Mouse (Mus musculus): ENCODE measurements at regions not wholly inside any gene's neighbourhood (a gene's known extent, or its start where the extent isn't known, plus 50 kb on each side); places are given as distances from the start of the nearest gene placed in this dataset.
A peak's percentile ranks its signal among the peaks of the same experiment; 100 is the strongest.
"Not testable (repeated sequence)": the region's sequence is repeated elsewhere in the genome, so short reads cannot be mapped to it uniquely, and the experiment has no call there.

DNA sequence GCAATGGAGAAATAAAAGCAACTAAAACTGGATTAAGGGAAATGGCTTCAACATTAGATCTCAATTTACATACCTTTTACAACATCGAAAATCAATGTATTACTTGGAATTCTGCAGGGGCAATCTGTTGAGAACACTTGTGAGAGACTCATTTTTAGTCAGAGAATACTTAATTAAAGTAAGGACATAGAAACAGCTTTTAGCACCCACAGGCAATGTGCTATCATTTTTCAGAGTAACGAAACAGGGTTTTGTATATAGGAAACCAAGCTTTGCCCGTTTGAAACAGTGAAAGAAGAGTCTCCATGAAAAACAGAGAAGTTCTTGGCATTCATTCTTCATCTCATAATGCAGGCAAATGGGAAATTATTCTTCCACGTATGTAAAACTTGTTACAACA, 196.4 kb downstream of the Tdrd3 start:
- no peak for DNase-seq

DNA sequence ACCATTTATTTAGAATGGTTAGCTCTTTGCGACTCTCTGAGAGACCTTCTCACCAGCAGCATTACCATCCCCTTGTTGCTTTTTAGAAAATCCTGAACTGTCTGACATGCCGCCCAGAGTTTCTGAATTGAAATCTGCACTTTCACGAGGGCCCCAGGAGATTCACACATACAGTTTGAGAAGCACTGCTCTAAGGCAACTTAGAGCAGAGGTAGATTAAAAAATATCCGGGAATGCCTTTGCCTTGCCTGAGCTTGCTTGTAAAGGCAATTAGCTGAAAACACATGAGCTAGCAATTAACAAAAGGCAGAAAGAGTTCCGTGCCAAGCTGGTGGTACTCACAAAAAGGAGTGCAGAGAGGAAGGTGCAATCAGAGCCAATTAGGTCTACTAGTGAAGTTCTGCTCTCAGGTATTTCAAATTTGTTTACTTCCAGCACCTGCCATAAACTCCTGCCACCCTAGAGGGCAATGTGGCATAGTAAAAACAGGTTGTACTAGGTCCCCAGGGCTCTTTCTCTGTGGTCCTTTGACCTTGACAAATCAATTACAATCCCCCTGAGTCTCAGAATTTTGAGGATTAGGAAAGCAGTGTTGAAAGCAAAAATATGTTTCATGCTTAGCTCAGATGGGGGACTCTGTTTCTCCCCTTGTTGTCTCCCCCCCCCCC, 203.1 kb downstream of the Tdrd3 start:
- DNase-seq, result no peak

DNA sequence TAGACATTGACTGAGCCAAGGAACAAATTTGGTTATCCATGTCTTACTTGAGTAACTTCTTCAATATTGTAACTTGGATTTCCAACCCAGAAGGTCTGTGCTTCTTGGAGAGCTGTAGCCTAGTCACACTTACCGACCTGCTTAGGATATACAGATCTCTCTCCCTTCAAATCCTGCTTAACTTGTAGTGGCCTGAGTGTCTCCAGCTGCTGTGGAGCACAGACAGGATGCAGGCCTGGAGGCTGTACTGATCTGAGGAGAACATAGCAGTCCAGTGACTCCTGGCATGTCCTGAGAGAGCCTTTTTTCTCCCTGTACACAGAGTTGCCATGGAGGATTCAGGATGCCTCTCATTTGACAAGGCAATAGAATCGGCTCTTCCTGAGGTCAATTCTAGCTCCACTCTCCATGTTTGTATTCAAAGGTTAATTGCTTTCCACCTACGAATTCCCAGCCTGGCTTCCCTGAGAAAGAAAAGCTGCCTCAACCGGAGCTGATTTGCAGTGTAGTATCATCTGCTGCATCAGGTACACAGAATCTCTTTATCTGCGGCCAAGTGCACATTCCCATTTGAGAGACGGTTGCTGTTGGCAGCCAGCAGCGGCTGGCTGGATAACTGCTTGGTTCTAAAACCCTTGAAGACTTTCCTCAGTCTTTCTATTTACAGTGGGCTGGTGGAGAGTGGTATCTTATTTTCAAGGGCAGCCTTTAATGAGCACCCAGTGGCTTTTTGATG, 214.8 kb downstream of the Tdrd3 start:
- no peak for DNase-seq

DNA sequence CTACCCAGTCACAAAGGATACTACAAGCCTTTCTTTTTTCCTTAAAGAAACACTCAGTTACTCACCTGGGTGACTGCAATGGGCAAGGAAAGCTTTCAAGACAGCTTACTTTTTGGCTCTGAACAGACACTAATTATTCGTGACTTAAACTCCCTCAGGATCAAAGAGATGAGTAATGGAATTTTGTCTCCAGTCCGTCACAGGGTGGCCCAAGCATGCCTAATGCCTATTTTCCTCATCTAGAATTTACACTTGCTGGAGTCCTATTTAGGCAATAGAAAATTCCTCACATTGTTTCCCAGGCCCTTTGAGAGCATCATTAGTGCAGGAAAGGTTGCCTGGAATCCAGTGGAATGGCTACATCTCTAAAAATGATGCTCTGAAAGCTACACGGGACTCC, 218.2 kb downstream of the Tdrd3 start:
- DNase-seq, result no peak

DNA sequence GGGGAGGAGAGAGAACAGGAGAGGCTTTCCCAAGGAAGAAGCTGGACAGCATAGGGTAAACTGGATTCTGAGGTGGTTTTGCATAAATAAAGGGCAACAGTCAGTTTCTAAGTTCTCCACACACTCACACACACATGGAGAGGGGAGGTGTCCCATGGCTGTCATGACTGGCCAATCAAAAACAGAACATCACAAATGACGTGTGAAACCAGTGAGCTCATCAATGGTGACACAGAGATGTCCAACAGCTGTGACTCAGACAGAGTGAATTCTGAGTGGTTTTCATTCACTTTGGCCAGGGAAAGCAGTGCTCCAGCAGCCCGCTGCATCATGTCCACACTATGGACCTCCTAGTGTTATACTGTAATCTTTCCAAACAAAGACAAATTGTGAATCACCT, 220.7 kb downstream of the Tdrd3 start:
- DNase-seq, result peak; percentile 3

DNA sequence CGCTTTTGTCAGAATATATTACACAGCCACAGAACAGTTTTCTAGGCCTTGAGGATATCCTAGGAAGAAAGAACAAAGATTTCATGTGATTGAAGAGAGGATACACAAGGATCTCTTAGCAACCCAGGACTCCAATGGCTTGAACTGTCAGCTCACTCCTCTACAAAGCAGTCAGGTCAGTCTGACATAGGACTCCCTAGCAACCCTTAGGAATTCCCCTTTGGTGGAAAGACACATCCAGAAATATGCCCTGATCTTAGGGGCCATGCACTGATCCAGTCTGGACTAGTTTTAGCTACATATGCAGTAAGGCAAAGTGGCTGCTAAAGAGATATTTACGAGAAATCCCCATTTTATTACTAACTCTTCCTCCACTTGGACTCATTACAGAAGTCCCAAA, 251.5 kb downstream of the Tdrd3 start:
- DNase-seq, result no peak

DNA sequence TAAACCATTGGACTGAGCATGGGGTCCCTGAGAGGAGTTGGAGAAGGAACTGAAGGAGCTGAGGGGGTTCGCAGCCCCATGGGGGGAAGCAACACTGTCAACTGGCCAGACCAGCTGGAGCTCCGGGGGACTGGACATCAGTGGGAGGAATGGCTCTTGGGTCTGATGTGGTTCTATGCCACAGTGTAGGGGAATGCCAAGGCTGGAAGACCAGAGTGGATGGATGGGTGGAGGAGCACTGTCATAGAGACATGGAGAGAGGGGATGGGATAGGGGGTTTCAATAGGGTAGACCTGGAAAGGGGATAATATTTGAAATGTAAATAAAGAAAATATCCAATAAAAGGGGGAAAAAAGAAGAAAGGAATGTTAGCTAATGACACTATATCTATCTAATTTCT, 253.1 kb downstream of the Tdrd3 start:
- DNase-seq, result no peak

DNA sequence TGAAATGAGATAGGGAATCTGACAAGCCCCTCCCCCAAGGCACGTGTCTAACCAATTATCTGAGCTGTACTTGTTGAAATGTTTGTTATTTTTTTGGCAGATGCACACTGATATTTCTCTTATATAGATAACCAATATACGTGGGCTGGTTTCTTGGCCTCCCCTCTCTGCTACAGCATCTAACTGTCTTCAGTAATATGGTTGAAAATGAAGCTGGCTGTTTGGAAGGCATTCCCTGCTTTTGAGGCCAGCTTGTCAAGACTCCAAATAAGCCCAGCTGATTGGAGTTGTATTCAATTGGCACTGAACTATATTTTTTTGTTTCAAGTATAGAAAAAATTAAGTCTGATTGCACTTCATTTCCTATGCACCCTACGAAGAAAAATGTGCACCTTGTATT, 264.3 kb downstream of the Tdrd3 start:
- no peak for DNase-seq

DNA sequence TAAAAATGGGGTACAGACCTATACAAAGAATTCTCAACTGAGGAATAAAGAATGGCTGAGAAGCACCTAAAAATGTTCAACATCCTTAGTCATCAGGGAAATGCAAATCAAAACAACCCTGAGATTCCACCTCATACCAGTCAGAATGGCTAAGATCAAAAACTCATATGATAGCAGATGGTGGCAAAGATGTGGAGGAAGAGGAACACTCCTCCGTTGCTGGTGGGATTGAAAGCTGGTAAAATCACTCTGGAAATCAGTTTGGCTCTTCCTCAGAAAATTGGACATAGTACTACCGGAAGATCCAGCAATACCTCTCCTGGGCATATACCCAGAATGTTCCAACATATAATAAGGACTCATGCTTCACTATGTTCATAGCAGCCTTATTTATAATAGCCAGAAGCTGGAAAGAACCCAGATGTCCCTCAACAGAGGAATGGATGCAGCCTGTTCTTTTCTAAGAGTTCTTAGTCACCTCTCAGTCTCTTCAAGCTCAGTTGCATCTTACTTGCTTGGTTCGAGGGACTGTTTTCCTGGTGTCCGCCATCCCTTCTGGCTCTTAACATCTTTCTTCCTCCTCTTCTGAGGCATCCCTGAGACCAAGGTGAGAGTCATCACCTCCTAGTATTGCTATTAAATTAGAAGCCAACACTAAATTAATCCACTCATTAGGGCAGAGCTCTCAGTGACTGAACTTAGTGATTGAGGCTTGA, 266.8 kb downstream of the Tdrd3 start:
- not testable (repeated sequence) for DNase-seq

DNA sequence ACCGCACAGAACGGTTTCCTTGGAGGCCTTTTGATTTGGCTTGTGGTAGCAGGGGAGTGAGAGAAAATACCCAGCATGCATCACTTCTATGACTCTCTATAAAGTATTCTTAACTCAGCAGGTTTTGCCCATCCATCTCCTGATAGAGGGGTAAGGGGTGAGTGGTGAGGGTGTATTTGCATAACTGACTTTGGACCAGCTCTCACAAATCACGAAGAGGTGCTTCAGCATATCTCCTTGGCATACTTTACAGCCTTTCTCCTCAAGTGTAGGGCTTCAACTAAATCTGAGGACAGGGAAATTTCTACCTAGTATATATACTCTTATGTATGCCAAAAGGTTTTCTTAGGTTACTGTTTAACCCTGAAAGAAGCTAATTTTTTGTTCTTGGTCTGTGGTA, 273.4 kb downstream of the Tdrd3 start:
- DNase-seq, result no peak

DNA sequence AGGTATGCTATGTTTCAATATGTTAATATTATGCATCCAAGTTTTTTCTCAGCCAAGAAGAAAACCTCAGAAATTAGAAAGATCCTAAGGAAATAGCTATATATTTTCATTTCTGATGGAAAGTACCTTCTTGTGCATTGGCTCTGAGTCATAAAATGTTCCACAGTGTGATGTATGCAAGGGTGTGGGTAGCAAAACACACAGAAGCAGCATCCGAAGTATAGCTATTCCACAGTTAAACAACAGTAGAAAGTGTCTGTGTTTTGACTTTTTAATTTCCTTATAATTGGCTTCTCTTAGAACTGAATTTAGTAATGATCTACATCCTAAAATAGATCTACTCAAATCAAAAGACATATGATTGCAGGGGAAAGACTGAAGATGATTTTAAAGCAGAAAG, 320.0 kb downstream of the Tdrd3 start:
- DNase-seq, result no peak

DNA sequence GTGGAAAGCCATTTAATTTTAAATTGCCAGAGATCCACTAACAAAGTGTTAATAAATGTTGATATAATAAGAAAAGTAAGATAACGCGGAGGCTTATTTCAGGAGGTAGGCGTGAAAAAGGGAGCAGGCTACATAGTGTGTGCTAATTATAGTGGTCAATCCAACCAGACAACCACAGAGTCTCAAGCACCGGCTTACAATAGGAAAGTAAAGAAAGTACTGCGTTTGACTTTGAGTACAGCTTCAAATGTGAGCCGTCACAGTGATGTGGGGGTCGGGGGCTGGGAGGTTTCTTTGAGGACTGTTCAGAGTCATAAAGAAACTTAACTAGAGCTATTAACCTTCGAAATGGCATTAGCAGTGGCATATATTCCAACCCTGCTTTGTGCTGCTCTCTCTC, 329.1 kb downstream of the Tdrd3 start:
- no peak for DNase-seq

DNA sequence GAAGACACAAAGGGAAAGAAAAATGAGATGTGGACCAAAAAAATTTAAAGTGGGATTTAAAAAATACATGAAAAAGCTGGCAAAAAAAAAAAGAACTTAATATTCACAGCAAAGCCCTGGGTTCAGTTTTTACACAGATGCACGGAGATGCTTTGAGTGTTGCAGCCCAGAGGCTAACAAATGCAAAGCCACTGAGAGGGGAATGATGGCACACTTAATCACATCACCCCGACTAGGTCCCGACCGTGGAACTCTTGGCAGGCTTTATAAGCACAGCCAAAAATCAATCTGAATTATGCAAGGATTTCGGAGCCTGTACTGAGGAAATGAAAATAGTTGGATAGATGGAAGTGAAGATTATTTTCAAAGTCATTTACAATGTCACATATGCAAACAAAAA, 329.6 kb downstream of the Tdrd3 start:
- no peak for DNase-seq

DNA sequence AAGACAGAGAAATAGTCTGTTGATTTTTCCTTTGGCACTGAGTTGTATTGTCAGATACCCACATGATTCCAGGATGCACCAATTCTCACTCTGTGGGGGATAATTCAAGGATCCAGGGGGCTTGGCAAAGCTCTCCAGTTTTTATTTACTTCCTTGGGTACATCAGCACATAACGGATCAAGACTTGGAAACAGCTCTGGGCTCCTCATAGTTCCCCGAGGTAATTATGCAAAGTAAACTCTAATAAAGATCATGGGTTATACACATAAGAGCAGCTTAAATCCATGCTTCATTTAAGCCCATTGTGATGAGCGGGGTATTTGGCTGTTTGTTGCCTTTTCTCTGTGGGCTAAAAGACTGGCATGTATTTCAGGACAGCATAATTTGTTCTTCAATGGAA, 332.6 kb downstream of the Tdrd3 start:
- DNase-seq, result no peak

DNA sequence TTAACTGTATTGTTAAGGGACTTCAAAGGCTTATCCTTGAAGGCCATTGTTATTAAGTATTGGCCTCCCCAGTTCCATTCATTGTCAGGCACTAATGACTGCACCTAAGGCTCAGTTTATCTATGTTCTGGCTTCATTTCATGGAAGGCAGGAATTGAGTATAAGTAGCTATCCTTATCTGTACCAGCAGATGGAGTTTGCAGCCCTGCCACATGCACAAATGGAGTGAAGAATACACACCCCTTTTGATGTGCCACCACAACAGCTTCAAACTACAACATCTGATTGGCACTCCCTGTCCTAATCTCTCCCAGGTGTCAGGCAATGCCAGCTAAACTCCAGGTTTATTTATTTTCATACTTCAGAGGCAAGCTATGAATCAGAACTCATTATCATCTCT, 333.3 kb downstream of the Tdrd3 start:
- no peak for DNase-seq

DNA sequence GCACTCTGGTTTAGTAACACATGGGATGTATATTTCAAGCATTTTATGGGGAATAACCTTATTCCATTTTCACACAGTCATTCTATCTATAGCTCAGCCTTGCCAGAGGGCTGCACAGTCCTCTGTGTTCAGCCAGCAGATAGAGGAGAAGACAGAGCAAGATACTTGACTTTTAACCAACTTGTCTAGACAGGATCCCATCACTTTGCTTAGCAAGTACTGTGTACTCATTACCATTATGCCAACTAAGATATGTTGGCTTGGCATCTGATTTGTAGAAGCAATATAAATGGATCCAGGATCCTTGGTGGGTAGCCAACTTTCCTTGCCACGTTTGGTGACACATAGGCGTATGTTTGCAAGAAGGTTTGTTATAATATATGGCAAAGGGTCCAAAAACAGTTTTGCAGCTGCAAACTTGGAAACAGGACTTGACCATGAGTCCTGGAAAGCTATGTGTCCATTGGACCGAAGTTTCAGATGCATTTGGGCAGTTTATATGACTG, 334.3 kb downstream of the Tdrd3 start:
- no peak for DNase-seq

DNA sequence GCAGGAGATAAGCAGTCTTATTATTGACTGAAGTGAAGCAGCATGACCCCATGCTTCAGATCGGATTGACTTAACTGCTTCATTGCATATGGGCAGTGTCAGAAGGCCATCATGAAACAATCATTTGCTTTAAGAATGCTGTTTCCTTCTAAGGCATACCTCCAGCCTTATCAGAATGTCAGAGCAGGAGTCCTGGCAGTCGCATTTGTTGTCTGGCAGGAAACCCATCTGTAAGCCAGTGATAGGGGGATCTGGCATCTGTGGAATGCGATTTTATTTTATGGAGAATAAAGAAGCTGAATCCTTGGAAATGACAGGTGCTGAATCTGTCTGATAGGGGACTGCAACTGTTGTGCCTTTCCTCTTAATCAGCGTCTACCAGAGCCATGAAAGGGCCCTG, 338.3 kb downstream of the Tdrd3 start:
- DNase-seq, result no peak

DNA sequence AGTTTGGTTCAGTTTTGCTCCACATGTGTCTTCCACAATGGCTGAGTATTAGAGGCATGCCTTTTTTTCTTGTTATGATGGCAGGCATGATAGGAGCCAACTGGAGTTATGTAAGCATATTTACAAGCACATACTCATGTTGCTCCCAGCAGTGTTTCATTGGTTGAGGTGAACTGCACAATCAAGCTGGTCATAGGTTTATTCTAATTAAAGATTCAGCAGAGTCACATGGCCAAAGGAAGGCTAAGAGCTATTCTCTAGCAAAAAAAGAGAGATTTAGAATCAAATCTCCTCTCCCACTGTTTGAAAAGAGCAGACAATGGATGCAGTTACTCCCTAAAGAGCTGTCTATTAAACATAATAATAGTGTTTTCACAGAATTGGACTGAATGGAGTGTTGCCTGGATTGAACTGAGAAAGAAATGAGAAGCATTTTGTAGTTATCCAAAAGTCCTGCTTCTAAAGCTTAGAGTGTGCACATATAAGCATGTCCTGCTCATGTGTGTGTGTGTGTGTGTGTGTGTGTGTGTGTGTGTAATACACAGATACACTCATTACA, 359.0 kb downstream of the Tdrd3 start:
- no peak for DNase-seq

DNA sequence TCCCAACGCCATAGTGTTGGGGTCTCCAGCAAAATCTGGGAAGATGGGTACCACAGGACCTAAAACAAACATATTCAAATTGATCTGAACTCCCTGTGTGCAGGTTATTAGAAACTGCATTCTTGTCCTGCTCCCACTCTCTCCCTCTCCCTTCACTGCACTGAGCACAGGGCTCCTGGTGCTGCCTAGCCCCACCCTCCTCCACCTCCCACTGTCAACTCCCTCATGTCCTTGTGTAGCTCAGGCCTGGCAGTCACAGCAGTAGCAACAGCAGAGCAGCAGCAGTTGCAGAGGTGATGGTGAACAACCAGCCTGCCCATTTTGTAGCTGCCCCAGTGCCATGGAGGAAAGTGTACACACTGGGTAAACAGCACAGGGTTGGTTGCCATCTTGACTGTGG, 383.4 kb downstream of the Tdrd3 start:
- no peak for DNase-seq

DNA sequence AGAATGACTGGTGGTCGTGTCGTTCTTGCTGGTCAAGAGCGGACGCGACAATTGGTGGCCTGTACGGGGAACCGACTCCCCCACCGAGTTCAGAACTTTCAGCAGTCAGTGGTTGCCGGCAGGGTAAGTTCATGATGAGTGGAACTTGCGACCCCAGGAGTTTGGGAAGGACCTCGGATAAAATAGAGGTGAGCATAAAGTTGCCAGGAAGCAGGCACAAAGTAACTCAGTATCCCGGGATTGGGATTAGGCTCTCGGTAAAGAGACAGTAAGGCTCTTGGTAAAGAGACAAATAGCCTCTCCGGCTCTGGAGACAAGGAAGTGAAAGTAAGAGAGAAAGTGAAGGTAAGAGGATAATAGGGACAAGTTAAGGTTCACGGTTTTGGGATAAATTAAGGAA, 393.2 kb downstream of the Tdrd3 start:
- DNase-seq, result not testable (repeated sequence)

DNA sequence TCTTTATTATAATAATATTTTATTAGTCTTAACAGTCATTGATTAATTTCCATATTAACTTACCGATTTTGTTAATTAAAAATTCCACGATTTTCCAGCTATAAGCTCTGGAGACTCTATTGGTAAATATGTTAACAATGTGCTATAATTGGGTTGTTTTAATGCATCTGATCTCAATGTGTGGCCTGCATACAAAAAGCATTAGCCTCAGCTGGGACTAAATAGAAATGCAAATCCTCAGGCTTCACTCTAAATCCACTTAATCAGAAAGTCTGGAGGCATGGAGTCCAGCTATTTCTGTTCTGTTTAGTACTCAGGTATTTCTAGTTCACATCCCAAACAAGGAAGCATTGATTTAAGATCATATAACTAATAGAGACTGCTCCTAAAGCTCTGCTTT, 427.7 kb downstream of the Tdrd3 start:
- no peak for DNase-seq

DNA sequence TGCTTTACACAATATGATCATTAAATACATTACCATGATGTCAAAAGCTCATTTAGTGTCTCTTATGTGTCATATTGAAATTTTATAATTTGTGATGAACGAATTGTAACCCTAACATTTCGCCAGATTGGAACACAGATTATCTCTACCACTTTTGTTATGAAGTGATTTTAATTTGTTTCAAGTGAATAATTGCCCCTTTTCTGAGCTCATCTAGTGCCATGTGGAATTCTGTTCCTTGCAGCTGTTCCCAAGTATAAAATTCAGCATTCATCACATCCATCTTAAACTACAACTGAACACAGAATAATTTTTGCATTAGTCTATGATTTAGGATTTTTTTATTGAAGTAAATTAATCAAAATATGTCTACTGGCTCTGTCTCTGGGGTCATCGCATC, 445.0 kb downstream of the Tdrd3 start:
- no peak for DNase-seq

DNA sequence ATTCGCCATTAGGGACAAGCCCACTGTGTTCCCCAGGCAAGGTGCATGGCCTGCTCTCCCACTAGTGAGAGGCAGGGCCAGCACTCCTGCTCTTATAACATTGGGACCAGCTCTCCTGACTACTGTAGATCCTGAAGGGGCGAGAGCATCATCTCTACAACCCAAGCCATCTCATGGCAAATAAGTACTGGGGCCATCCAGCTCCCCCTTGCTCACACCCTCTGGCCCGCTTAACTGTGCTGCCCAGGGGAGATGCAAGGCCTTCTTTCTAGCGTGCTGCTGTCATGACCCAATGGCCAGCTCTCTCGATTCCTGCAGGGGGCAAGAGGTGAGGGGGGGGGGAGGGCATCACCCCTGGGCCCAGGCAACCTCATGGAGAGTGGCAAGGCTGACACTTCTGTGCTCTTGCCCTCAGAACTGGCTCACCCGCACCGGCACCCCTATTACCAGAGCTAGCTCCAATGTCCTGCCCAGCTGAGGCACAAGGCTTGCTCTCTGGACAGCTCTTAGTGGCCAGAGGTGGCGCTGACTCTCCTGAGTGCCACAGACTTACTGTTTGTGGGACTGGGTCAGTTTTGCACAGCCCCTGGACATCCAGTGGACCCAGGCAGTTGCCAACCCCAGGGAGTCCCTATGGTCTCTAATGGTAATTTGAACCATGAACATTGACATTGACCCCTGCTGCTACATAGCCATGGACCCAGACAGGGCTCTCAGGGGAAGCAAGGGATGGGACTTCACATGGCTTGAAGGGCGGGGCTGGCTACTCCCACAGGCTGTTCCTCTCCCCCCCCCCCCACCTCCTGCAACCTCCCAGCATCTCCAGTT, 448.2 kb downstream of the Tdrd3 start:
- DNase-seq, result no peak

Measured in lung, postnatal 14 days (tissue).